Mouse (Mus musculus): ENCODE measurements at regions not wholly inside any gene's neighbourhood (a gene's known extent, or its start where the extent isn't known, plus 50 kb on each side); places are given as distances from the start of the nearest gene placed in this dataset.

DNA sequence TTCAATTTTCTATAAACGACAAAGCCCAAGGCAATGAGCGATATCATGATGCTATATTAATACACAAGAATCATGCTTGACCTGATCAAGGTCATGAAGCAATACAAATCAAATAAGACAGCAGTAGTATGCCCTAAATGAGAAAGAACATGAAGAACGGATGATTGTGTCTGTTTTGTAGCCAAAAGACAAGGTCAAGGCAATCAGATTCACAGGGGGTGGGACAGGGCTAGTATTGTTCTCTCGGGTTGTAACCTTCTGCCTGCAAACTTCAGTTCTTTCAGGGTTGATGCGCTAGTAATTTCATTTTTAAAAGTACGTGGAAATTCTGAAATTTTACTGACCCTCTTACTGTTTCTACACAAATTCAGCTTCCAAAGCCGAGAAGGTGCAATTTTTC, 206.7 kb downstream of the Arl4a start:
- Histone ChIP-seq H3K4me1 (ENCODE audit: insufficient read depth, low read depth, low read length) (no peaks in the 10 kb centered on the region), H3K9me3 (replicated peaks) (no peaks in the 10 kb centered on the region), H3K36me3 (replicated peaks) (no peaks in the 10 kb centered on the region), H3K4me3 (ENCODE audit: low read depth, low read length) (no peak overlapping the region), H3K27me3 (ENCODE audit: insufficient read depth, low read length) (no peaks in the 10 kb centered on the region)
- ATAC-seq (ENCODE audit: extremely low read depth, insufficient number of reproducible peaks, low FRiP score, poor library complexity, severe bottlenecking) (no peak), DNase-seq (ENCODE audit: low spot score) (no peak)
- TF ChIP-seq TAL1 (conservative IDR thresholded peaks at IDR 0.05; ENCODE audit: low read depth, low read length): no peak
- TF ChIP-seq POLR2AphosphoS5 (IDR thresholded peaks at IDR 0.05; ENCODE audit: insufficient replicate concordance, low read depth, low read length): no peak
- TF ChIP-seq GATA2 (IDR thresholded peaks at IDR 0.05; ENCODE audit: borderline replicate concordance, low read depth, low read length): no peak
- no peak for TF ChIP-seq CTCF (IDR thresholded peaks at IDR 0.05; ENCODE audit: low read depth, low read length)

DNA sequence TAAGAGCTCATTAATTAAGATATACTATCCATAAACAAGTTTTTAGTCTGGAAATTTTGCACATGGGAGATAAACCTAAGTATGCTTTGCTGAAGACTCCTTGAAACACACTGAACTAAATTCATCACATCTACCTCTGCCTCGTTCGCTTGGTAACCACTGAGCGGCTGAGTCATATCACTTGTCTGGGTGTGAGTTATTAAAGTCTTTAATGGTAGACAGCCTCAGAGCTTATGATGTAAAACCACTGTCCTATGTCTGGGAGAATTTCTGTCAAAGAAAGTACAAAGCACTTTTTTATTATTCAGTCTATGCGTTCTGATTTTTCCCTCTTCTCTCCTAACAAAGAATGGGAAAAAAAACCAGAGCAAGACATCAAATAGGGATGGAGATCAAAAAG, 207.3 kb downstream of the Arl4a start:
- no peak for ATAC-seq (ENCODE audit: extremely low read depth, insufficient number of reproducible peaks, low FRiP score, poor library complexity, severe bottlenecking)
- Histone ChIP-seq H3K4me3 (ENCODE audit: low read depth, low read length) (no peak overlapping the region), H3K36me3 (replicated peaks) (no peaks in the 10 kb centered on the region), H3K4me1 (ENCODE audit: insufficient read depth, low read depth, low read length) (no peaks in the 10 kb centered on the region), H3K9me3 (replicated peaks) (no peaks in the 10 kb centered on the region), H3K27me3 (ENCODE audit: insufficient read depth, low read length) (no peaks in the 10 kb centered on the region)
- TF ChIP-seq CTCF (IDR thresholded peaks at IDR 0.05; ENCODE audit: low read depth, low read length): no peak
- no peak for TF ChIP-seq POLR2AphosphoS5 (IDR thresholded peaks at IDR 0.05; ENCODE audit: insufficient replicate concordance, low read depth, low read length)
- DNase-seq (ENCODE audit: low spot score): no peak

DNA sequence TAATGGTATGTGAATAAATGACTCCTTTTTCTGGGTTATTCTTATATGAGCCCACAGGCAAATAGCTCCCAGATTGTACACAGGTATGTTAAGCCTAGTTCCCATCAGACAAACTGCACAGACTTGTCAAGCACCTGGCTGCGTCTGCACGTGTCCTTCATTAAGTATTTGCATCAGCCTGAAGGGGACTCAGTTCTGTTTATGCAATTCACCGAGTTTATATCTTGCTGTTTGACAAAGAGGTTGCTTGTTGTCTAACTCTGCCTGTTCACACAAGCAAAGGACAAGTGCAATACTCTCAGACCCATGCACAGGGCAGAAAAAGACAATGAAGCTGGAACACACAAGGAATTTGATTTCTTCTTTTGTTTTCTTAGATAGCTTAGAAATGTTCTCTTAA, 215.2 kb downstream of the Arl4a start:
- H3K4me3 ChIP-seq (ENCODE audit: low read depth, low read length): no peak overlapping the region
- no peaks in the 10 kb centered on the region for H3K9me3 ChIP-seq (replicated peaks)
- DNase-seq (ENCODE audit: low spot score): no peak
- no peak for ATAC-seq (ENCODE audit: extremely low read depth, insufficient number of reproducible peaks, low FRiP score, poor library complexity, severe bottlenecking)
- no peaks in the 10 kb centered on the region for H3K27me3 ChIP-seq (ENCODE audit: insufficient read depth, low read length)
- TF ChIP-seq GATA1 (IDR thresholded peaks at IDR 0.05; ENCODE audit: borderline replicate concordance, low read length): no peak
- no peak for TF ChIP-seq CTCF (IDR thresholded peaks at IDR 0.05; ENCODE audit: low read depth, low read length)
- no peaks in the 10 kb centered on the region for H3K4me1 ChIP-seq (ENCODE audit: insufficient read depth, low read depth, low read length)
- H3K36me3 ChIP-seq (replicated peaks): no peaks in the 10 kb centered on the region

DNA sequence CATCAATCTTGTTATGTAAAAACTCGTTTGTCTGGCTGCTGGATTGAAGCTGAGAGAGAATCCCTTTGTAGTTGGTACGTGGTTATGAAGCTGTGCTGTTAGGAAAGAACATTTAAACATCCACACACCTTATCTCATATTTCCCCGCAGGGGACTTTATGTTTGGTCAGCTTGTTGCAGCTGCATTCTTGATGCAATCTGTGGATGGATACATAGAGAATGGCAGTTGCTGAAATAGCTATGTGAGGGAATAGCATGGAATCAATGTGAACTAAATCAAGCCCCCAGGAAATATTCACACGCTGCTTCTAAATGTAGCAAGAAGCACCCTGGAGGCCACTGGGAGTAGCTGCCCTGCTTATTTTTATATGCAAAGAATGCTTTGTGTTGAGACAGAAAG, 236.3 kb downstream of the Arl4a start:
- DNase-seq (ENCODE audit: low spot score) (no peak), ATAC-seq (ENCODE audit: extremely low read depth, insufficient number of reproducible peaks, low FRiP score, poor library complexity, severe bottlenecking) (no peak)
- H3K27me3 ChIP-seq (ENCODE audit: insufficient read depth, low read length): no peaks in the 10 kb centered on the region
- no peaks in the 10 kb centered on the region for H3K4me1 ChIP-seq (ENCODE audit: insufficient read depth, low read depth, low read length)
- H3K36me3 ChIP-seq (replicated peaks): no peaks in the 10 kb centered on the region
- TF ChIP-seq TAL1 (conservative IDR thresholded peaks at IDR 0.05; ENCODE audit: low read depth, low read length): no peak
- no peak overlapping the region for H3K4me3 ChIP-seq (ENCODE audit: low read depth, low read length)
- no peaks in the 10 kb centered on the region for H3K9me3 ChIP-seq (replicated peaks)

DNA sequence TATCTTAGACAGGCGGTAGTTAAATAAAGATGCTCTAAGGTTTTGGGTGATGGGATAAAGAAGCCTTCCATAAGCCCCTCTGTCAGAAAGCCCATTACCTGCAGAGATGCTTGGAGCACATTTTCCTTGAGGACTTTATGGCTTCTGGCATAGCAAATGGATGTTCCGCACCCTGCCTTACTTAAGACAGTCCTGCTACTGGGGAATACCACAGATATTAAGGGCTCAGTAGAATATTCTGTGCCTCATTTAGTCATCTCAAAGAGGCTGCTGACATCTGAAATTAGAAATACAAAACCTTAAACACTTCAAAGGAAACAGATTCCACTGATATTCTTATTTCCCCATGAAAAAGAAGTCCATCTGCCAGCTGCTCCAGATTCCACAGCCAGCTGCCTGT, 240.0 kb downstream of the Arl4a start:
- no peaks in the 10 kb centered on the region for H3K9me3 ChIP-seq (replicated peaks)
- no peaks in the 10 kb centered on the region for H3K36me3 ChIP-seq (replicated peaks)
- no peaks in the 10 kb centered on the region for H3K4me1 ChIP-seq (ENCODE audit: insufficient read depth, low read depth, low read length)
- H3K4me3 ChIP-seq (ENCODE audit: low read depth, low read length): no peak overlapping the region
- ATAC-seq (ENCODE audit: extremely low read depth, insufficient number of reproducible peaks, low FRiP score, poor library complexity, severe bottlenecking) (no peak), DNase-seq (ENCODE audit: low spot score) (no peak)
- no peaks in the 10 kb centered on the region for H3K27me3 ChIP-seq (ENCODE audit: insufficient read depth, low read length)
- TF ChIP-seq TAL1 (conservative IDR thresholded peaks at IDR 0.05; ENCODE audit: low read depth, low read length): no peak
- no peak for TF ChIP-seq POLR2AphosphoS5 (IDR thresholded peaks at IDR 0.05; ENCODE audit: insufficient replicate concordance, low read depth, low read length)
- no peak for TF ChIP-seq GATA2 (IDR thresholded peaks at IDR 0.05; ENCODE audit: borderline replicate concordance, low read depth, low read length)
- no peak for TF ChIP-seq GATA1 (IDR thresholded peaks at IDR 0.05; ENCODE audit: borderline replicate concordance, low read length)
- no peak for TF ChIP-seq CTCF (IDR thresholded peaks at IDR 0.05; ENCODE audit: low read depth, low read length)

DNA sequence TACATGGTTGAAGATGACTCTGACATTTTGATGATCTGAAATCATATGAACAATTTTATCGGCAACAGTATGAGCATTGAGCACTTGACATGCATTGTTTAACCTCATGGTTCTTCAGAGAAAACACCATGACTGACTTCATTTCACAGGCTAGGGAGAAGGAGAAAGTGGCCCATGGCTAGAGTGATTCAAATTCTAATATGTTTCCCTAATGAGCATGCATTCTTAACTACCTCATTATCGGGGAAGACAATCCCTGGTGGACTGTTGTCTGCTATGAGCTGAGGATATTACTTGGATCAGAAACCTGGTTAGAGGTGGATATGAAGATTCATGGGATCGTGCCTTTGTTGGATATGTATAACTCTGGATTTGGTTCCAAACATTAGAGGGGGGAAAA, 240.9 kb downstream of the Arl4a start:
- no peaks in the 10 kb centered on the region for H3K36me3 ChIP-seq (replicated peaks)
- H3K27me3 ChIP-seq (ENCODE audit: insufficient read depth, low read length): no peaks in the 10 kb centered on the region
- ATAC-seq (ENCODE audit: extremely low read depth, insufficient number of reproducible peaks, low FRiP score, poor library complexity, severe bottlenecking) (no peak), DNase-seq (ENCODE audit: low spot score) (no peak)
- no peak overlapping the region for H3K4me3 ChIP-seq (ENCODE audit: low read depth, low read length)
- no peaks in the 10 kb centered on the region for H3K4me1 ChIP-seq (ENCODE audit: insufficient read depth, low read depth, low read length)
- no peaks in the 10 kb centered on the region for H3K9me3 ChIP-seq (replicated peaks)
- TF ChIP-seq GATA1 (IDR thresholded peaks at IDR 0.05; ENCODE audit: borderline replicate concordance, low read length): no peak
- TF ChIP-seq POLR2AphosphoS5 (IDR thresholded peaks at IDR 0.05; ENCODE audit: insufficient replicate concordance, low read depth, low read length): no peak
- no peak for TF ChIP-seq TAL1 (conservative IDR thresholded peaks at IDR 0.05; ENCODE audit: low read depth, low read length)
- no peak for TF ChIP-seq CTCF (IDR thresholded peaks at IDR 0.05; ENCODE audit: low read depth, low read length)
- TF ChIP-seq GATA2 (IDR thresholded peaks at IDR 0.05; ENCODE audit: borderline replicate concordance, low read depth, low read length): no peak

DNA sequence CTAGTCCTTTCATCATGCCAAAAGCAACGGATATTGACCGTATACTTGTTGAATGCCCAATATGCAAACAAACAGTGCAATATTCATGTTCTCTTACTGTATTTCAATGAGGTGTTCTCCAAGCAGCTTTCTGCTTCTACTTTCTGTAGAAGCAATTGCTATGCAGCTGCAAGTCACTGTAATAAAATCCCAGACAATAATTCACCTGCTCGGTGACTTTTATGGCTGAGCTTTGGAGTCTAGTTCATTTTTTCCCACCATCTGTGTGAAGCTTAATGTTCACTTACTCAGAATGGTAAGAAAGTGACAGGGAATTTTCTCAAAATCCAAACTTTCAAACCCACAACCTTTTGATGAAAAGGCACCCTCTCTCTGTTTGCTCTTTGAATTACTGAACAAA, 252.8 kb downstream of the Arl4a start:
- no peaks in the 10 kb centered on the region for H3K9me3 ChIP-seq (replicated peaks)
- no peak for ATAC-seq (ENCODE audit: extremely low read depth, insufficient number of reproducible peaks, low FRiP score, poor library complexity, severe bottlenecking)

More for the DNA sequence above, 252.8 kb downstream of the Arl4a start:
- Histone ChIP-seq H3K4me3 (ENCODE audit: low read depth, low read length) (no peak overlapping the region), H3K4me1 (ENCODE audit: insufficient read depth, low read depth, low read length) (no peaks in the 10 kb centered on the region), H3K36me3 (replicated peaks) (no peaks in the 10 kb centered on the region), H3K27me3 (ENCODE audit: insufficient read depth, low read length) (no peaks in the 10 kb centered on the region)
- no peak for DNase-seq (ENCODE audit: low spot score)
- no peak for TF ChIP-seq POLR2AphosphoS5 (IDR thresholded peaks at IDR 0.05; ENCODE audit: insufficient replicate concordance, low read depth, low read length)
- no peak for TF ChIP-seq CTCF (IDR thresholded peaks at IDR 0.05; ENCODE audit: low read depth, low read length)
- no peak for TF ChIP-seq GATA1 (IDR thresholded peaks at IDR 0.05; ENCODE audit: borderline replicate concordance, low read length)
- TF ChIP-seq GATA2 (IDR thresholded peaks at IDR 0.05; ENCODE audit: borderline replicate concordance, low read depth, low read length): no peak
- TF ChIP-seq TAL1 (conservative IDR thresholded peaks at IDR 0.05; ENCODE audit: low read depth, low read length): no peak

Measured in G1E (cell line).